Mouse (Mus musculus) embryonic fibroblast, embryonic 13.5 days (primary cell): ENCODE results near the gene Art4.

Experiments
- CTCF ChIP-seq: IDR thresholded peaks from 2 replicates; pipeline ENCODE4 v1.5.1; 2011; ENCODE audit warnings: mild to moderate bottlenecking, control low read depth, low read length, moderate library complexity, borderline replicate concordance; ENCODE audit not compliant: insufficient read depth
- POLR2A ChIP-seq: IDR thresholded peaks from 2 replicates; pipeline ENCODE4 v1.6.1; 2011; ENCODE audit warnings: low read depth, mild to moderate bottlenecking, control low read depth, low read length, moderate library complexity

- TF ChIP-seq CTCF (no peak), POLR2A (no peak)
Measured at GRCm38 (mm10) chr6:136800710-136801109, 56.8 kb downstream of the Art4 start.
